Mouse (Mus musculus) induced T-regulatory cell, adult 2 months (primary cell): ENCODE data around the gene Tns3.

Source experiments
- DNase-seq: peaks from one replicate; pipeline ENCODE4 v3.0.0-alpha.2; 2012; ENCODE audit warnings: low read depth

The Tns3 gene

DNA sequence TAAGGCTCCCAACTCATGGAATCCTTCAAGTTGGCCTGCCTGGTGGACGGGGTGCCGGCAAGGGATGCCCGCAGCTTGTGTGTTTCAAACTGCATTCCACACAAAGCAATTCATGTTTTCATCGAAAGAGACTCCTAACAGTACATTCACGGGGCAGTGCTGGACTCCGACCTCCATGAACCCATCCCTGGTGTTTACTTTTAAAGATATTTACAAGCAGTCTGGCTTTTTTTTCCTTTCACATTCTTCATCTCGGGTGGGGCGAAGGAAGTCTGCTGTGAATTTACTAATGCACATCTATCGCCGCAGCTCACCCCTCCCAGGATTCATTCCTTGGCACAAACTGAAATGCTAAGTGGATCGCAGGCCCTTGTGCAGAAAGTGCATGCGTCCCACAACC lies 191.9 kb downstream of the Tns3 start:
- no peak for DNase-seq

DNA sequence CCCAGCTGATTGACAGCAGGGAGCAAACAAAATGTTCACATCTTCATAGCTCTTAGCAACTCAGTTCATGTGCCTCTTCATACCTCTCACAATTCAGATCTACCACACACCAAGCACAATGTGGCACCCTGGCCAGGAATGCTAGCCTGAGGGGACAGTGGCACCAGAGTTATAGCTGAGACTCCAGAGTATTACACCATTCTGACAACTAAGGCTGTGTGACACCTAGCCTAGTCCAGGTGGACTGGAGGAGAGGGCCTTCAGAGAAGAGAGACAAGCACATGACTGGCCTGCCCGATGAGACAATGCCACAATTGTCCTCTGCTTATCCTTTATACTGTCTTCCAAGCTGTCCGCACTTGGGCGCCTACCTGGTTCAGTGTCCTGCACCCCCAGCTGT lies 192.8 kb downstream of the Tns3 start:
- no peak for DNase-seq

DNA sequence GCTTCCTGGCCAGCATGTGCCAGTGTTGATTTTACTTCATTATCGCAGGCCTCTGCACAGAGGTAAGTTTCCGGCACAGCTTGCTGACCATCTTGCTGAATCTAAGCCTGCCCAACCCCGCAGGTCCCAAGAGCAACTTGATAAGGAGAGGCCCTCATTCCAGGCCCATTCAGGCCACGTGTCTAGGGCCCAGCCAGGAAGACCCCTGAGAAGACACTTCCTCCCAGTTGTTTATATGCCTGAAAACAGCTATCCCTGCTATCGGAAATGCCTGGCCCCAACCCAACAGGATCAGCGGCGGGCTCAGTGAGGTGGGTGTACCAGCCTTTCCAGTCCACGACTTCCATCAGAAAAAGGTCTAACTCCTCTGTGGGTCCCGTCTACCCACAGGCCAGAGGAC lies 194.8 kb downstream of the Tns3 start:
- DNase-seq: no peak

DNA sequence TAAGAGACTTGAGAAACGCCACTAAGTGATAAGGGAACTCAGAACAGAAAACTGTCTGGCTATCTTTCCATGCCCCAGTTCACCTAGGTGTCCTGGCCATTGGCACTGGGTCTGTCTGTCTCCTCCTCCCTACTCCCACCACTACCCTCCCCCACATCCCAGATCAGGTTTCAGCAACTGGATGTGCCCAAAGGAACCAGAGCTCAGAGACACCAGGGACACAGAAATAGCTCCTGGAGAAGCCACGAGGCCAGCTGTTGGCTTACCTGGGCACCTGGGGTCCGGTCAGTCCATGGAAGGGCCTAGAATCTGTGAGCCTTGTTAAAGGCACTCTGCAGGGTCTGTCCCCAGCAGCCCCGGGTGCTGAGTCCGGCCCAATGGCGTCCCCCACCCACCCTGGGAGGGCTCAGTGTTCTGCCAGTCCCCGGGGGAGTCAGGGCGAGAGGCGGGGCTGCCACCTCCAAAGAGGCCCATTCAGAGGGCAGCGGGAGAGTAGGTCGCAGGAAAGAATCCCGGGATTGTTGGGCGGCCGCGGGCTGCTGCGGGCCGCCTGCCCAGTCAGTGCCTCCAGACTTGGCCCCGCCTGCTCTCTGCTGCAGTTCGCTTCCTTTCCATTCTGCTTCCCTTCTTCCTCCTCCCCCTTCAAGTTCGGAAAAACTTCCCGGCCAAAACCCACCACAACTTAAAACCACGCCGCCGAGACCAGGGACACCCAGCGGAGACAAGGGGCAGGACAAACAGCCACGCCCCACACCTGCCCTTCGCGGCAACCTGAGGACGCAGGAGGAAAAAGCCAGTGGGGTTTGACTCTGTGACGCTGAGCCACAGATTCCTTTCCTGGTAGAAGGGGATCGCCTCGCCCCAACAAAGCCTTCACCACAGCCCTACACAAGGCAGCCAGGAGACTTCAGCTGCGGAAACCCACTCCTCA lies 195.9 kb downstream of the Tns3 start:
- no peak for DNase-seq

DNA sequence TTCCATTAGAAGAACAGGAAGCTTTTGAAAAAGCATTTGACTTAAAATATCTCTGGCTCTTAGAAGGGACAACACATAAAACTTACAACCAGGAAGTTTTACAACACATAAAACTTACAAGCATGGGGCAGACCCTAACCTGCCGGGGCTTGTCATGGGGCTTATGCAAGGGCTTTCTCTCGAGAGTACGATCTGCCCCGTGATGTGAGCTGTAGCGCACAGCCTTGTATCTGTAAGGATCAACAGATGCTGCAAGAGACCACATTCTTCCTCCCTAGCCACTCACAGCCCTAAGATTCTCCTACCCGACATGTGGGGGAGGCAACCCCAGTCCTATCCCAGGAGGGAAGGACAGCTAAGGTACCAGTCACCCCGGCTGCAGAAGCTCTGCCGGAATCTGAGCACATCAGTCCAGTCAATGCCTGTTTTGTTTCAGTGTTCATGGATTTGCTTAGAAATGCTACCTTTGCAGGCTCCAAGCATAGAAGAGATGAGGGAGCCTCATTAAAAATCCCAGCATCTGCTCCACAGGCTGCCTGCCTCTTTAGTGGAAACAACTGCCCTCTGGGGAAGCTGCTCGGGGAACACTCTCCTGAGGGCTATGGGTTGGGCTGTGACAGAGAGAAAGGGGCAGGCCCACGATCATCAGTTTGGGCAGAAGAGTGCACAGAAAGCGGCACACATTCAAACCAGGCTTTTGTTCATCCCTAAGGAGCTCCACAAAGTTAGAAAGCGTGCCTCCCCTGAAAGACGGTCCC lies 196.8 kb downstream of the Tns3 start:
- DNase-seq: no peak

DNA sequence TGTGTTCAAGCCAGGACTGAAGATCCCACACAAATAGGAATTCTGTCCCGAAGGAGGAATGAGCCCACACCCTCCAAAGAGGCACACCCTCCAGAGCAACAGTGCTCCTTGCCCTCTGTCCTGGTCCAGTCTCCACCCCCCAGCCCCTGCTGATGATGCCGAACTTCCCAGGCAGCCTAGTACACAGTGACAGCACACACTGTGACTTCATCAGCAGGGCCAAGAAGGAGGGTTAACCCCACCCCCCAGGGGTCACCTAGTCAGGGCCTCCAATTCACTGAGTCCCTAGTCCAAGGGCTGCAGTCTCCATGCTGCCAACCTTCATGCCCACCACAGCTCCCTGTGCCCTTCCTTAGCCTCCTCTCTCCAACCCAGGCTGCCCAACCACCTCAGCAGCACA lies 200.5 kb downstream of the Tns3 start:
- DNase-seq: no peak

DNA sequence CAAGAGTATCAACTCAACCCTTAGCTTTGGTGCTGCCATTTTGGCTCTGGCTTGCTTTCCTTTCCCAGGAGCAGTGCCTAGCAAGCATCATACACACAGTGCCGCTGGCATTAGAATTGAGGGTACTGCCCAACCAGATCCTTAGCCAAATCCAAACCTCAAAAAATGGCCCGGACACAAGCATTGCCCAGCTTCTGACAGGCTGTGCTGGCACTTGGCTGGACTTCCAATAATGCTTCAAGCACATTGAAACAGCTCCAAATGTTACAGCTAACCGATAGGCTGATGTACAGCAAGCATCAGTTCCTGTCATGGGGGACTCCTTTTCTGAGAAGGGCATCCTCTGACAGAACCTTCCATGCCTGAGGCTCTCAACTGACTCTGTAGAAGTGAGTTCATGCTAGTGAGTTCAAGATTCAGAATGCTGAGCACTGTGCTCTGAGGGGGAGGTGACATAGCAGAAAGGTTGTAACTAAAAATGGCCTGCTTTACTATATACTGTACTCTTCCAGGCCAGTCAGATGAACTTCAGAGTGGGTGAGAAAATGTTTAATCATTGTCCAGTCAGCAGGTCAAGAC lies 201.4 kb downstream of the Tns3 start:
- no peak for DNase-seq

DNA sequence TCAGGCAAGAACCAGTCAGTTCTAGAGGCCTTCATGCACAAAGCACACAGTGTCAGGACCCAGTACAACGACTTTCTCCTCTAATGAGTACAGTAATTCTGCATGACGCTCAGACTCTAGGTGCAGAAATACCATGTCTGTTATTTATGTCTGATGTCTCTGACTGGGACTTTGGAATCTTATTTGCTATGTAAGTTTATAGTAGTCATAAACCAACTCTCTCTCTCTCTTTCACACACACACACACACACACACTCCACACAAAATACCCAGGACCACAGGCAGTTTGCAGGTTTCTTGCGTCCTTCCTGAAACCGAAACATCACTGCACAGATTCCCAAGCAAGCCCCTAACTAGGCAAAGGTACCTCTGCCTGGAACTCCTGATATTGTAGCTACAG lies 203.5 kb downstream of the Tns3 start:
- no peak for DNase-seq

DNA sequence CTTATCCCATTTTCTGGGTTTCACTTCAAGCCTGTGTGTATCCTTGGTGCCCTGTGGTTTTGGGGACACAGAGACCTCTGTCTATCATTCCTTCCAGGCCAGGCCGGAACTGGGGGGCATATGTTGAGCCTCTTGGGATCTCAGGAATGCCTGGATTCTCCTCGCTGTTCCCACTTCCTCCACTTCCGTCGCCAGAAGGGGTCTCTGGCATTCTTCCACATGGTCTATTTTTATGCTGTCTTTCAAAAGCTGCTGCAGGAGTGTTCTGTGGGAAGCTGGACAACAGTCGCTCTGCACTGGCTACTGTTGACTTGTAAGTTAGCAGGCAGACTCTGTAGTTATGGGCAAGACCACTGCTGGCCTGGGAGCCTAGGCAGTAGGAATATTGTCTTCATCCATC lies 206.4 kb downstream of the Tns3 start:
- DNase-seq: no peak

DNA sequence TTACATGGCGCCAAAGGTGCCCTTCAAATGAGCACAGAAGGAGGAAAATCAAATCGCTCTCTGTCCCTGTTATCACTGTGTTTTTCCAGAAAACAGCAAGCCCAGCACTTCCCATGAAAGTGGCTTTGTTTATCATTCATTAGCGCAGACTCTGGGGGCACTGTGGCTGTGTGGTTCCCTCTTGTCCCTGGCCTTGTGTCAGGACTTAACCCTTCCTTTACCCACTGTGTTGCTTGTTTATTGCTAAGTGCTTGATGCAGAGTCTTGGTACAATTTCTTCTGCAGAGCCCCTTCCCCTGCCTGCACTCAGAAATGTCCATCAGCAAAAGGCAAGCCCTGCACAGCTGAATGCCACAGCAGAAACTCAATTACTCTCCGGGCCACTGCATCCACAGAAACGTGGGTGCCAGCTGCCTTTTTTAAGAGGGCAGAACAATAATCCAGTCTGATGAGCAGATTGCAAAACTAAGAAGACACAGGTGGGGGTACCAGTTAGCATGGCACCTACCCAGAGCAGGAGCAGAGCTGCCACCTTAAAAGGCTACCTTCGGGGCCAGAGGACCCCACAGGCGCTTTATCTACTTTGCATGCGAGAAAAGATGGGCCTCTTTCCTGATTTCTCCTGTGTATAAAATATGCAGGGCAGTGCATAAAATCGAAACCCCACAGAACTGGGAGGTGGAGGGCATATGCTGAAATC lies 207.6 kb downstream of the Tns3 start:
- DNase-seq: no peak

DNA sequence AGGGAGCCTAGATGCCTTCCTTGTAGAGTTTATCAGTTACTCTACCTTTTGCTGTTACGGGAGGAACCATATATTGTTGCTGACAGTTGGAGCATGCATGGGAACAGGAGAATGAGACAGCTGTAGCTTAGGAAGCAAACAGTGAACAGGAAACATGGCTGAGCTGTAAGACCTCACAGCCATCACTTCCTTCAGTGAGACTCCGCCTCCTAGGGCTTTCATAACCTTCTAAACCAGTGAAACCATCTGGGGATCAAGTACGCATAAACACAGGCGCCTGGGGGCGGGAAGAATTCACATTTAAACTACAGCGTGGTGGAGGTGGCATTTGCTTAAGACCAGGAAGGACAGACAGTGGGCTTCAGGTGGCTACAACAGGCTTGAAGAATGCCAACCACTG lies 208.7 kb downstream of the Tns3 start:
- no peak for DNase-seq

DNA sequence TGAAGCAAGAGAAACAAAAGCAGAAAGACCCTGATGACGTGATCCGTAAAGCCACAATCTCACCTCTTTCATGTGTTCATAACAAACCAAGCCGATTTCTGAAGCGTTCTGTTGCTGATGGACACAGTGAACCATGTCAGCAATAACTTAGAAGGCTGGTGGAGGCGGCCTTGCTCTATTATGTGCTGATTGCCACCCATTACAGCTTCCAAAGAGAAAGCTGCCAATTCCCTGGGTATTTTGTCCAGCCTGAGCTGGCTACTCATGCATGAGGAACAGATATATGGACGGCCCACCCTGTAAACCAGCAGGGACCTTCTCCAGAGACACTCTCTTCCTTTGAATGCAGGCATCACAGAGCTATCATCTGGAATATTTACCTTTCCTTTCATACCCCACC lies 211.1 kb downstream of the Tns3 start:
- no peak for DNase-seq

DNA sequence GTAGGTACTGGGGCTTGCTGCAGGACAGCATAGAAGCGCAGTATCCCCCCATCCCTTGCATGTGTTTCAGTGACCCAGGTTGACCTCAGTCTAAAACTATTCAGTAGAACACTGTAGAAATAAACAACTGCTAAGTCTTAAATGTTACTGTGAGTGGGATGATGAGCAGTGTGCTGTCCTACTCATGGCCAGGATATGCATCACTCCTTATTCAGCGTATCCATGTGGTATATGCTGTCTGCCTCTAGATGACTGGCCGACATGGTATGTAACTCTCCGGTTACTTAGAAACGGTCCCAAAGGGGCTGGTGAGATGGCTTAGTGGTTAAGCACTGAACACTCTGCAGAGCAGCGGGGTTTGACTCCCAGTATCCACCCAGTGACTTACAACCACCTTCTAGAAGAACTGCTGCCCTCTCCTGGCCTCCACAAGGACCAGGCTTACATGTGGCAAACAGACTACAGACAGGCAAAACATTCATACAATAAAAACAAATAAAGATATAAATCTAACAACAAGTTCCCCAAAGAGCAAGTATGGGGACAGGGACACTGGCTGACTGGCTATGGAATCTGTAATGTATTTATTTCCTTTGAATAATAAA lies 212.6 kb downstream of the Tns3 start:
- no peak for DNase-seq

DNA sequence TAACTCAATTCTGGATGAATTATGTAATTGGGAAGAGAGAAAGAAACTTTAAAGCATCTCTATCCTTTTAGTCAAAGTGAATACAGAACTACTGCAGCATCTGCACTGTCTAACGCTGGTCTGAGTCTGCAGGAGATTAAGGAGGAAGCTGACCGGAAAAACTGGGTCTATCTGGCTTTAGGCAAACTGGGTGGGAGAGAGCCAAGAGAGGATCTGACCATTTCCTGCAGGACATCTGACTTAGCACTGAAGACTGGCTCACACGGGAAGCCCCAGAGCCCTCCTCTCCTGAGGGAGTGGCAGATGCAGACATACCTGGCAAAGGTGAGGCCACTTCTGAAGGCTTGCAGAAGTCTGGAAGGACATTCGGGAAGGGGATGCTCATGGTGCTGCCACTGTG lies 213.8 kb downstream of the Tns3 start:
- DNase-seq: no peak

DNA sequence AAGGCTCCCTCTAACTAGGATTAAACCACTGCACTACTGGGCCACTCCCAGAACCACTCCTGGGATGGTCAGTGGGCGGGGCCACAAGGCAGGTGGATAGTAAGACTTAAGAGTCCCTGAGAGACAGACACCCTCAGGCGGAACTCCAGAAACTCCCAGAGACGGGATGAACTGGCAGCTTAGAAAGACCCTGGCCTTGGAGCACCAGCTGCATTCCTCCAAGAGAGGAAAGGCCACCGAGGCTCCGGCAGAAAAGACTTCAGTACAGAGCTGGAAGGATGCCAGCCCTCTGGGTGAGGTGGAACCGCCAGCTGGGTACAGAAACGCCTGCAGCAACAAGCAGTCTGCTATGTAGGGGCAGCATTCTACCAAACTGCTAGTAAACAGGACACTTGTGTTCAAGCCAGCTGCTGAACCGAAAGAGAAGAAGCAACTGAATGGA lies 218.4 kb downstream of the Tns3 start:
- DNase-seq: no peak

DNA sequence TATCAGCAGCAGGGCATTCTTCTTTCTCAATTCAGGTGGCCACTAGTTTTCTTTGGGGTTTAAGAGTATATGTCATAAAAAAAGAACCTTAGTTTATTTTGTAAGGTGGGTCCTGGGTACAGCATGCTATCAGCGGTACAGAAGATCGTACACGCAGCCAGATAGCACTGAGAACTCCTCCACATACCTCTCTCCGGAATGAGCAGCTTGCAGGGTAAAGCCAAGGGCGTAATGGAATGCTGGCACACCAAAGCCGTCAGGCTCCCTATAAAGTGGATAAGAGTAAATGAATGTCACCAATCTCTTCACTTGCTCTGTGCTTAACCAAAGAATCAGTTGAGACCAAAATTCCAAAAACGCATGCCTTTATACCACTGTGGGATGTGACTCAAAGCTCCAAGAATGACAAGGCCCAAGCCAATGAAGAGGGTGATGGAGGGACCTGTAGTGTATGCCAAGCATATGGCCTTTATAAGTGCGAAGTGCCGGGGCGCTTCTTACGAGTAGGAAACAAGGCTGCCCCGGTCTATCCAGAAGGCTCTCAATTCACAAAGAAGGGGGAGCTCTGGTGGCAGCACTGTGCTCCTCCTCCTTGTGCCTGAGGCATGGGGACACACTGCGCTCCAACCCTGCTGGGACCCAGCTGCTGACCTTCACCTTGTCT lies 219.4 kb downstream of the Tns3 start:
- DNase-seq: no peak

DNA sequence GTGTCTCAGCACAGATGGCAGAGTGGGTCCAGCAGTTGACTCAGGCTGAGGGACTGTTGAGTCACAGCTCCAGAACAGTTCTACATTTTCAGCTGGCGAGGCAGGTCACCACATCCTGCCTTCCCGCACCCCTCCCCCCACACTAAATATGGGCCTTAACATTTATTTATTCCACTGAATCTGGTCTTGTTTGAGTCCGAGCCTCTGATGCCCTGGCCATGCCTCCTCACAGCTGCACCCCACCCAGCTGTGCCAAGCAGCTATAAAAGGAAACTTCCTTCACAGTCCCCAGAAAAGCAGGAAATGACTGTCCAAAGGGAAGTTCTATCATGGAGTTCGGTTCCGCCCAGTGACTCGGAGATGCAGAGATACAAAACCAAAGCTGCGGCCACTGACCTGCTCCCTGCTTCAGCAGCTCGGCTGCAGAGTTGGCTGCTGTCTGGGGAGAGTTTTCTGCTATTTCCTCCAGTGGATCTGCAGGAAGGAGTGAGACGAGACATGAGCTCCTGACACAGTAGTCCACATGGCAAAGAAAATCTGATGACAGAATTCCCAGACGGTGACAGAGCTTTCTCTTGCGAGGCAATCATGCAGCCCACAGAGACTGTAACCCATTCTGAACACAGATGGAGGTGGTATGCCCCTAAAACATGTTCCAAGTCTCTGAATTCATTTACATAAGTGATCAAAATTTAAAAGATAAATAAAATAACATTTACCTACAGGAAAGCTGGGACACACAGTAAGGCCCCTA lies 220.6 kb downstream of the Tns3 start:
- DNase-seq: no peak

DNA sequence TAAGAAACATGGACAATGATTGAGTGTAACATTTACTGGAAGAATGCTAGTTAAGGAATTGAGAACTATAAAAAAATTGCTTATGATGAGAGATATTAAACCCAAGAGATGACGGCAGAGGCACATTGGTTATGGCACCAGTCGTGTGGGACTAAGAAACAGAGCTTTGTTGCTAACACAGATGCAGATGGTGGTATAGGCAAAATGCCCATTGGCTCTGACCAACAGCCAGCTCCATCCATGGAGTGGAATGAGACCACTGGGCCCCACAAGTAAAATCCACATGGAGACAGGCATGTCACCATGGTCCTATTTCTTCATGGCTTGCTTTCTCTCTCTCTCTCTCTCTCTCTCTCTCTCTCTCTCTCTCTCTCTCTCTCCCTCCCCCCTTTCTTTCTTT lies 223.6 kb downstream of the Tns3 start:
- DNase-seq: no peak

DNA sequence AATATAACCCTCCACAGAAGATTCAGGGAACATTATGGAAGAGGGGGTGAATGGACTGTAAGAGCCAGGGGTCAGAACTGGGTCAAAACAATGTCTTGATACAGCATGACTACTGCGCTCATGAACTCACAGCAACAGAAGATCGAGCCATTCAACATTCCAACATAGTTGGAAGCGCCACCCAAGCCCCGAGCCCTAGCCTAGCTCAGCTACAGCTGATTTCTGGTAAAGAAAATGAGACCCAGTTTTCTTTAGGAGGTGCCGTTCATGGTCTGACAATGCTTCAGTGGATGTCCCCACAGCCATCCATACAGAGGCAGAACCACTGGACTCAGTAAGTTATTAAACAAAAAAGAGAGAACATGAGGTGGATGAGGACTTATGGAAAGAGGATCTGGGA lies 224.1 kb downstream of the Tns3 start:
- no peak for DNase-seq

DNA sequence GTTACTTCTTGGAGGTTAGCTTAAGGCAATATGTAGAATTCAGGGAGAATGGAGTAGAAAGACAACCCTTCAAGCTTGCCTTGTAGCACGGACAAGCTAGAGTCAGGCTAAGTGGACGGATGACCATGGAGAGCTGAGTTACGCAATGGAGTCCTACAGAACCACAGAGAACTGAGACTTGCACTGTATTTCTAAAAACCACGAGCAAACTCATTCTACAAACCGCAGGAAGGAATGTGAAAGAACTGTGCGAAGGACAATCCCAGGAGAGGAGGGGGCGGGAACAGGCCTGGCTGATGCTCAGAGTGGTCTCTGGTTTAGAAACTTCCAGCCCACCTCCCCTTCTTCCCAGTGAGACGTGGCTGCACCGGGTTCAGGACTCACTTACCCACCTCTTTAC lies 225.3 kb downstream of the Tns3 start:
- DNase-seq: no peak

DNA sequence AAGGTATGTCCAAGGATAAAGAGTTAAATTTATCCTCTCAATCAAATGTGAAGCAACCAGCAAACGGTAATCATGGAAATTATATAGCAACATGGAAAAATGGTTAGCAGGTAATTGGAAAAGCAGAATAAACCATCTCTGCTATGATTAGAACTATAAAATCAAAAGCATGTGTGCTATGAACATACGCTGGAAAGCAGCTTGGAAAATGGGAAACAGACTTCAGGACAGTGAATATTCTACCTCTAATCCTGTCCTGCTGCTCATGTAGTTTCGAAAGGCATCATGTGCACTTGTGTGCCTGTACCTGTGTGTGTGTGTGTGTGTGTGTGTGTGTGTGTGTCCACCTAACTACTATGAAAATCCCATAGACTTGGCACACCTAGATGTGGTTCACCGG lies 226.1 kb downstream of the Tns3 start:
- DNase-seq: no peak
